Mouse (Mus musculus) skeletal muscle tissue, adult 2 months (tissue): ENCODE measurements at regions not wholly inside any gene's neighbourhood (a gene's known extent, or its start where the extent isn't known, plus 50 kb on each side); places are given as distances from the start of the nearest gene placed in this dataset.

Experiments
- DNase-seq: peaks from one replicate; pipeline ENCODE4 v3.0.0-alpha.2; 2012; ENCODE audit warnings: low read depth, low spot score

GRCm38 (mm10) chr16:44674198-44674597, 49.9 kb upstream of the Nepro start:
- DNase-seq = no peak

- no peak for DNase-seq
These were observed 51.7 kb upstream of the Nepro start for GRCm38 (mm10) chr16:44672422-44672819.

DNA sequence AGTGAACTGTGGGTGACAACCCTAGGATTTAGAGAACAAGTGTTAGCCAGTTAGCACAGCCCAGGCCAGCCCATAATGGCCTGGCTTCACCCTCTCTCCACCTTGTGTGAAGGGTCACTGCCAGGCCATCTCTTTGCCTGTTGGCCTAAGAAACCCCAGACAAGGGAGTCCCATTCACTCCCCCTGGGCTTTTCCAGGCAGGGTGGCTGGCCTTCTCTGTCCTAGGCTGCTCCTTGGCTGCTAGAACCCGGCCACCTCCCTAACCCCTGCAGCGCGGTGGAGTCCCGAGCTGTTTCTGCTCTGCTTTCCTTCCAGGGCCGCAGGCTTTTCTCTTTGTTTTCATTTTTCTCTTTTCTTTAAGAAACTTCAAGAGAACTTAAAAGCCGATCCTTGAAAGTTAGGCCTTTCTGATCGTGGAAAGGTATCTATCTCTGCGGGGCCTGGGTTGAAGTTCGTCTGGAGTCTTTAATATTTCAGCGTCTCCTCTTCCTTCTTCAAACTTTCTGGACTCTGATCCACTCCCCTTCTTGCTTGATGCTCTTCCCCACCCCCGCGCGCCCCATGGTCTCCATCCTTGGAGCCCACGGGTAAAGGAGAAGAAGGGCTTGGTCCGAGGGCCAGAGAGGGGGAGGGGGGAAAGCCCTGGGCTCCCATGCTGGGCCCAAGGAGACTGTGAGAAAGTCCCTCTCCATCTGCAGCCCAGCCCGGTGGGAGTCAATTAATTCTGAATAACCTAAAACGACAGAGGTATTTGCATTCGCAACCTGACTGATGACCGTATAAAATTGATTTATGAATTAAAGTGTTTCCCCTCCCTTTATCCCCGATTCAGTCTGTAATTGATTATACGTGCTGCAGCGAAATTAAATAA, 52.3 kb upstream of the Nepro start:
- DNase-seq = no peak

- no peak for DNase-seq
These were observed 56.0 kb upstream of the Nepro start for GRCm38 (mm10) chr16:44668061-44668460.

DNA sequence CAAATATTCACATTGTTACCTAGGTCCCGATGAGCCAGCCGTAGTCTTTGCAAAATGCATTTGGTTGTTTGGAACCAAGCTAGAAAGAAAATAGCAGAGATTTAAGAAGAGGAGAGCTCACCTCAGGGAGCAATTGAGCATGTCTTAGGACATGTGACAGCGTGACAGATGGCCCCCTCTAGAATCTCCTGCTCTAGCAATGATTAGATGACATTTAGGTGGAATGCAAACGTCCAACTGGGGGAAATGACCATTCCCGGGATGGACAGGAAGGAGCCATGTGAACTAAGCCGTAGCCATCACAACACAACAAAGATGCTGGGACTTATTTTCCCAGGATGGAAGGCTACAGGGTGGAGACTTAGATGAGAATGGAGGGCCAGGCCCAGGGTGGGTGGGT, 57.0 kb upstream of the Nepro start:
- DNase-seq = no peak

DNA sequence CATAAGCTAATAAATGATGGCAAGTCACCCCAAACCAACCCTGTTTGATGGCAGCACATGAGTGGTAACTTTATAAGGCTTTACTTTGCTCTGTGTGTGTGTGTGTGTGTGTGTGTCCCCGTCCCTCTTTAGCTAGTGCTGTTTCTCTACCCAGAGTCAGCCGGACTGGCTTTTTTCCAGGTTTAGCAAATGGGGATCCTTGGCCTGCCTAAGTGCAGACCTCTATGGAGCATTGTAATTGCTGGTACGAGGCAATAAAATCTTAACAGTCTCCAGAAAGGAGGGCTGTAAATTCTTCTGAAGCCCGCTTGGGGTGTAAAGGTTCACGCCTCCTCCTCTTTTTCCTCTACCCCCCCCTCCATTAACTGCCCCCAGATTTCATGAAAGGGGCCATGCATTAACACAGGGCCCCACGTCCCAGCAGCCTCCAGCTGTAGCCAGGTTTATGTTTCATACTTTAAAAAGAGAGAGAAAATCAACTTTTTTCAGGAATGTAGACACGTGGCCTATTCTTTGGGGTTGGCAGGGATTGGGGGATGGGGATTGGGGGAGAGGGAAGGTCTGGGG, 57.6 kb upstream of the Nepro start:
- DNase-seq = no peak

GRCm38 (mm10) chr16:44665491-44665931, 58.6 kb upstream of the Nepro start:
- no peak for DNase-seq

GRCm38 (mm10) chr16:44662966-44663600, 61.0 kb upstream of the Nepro start:
- DNase-seq = no peak

DNA sequence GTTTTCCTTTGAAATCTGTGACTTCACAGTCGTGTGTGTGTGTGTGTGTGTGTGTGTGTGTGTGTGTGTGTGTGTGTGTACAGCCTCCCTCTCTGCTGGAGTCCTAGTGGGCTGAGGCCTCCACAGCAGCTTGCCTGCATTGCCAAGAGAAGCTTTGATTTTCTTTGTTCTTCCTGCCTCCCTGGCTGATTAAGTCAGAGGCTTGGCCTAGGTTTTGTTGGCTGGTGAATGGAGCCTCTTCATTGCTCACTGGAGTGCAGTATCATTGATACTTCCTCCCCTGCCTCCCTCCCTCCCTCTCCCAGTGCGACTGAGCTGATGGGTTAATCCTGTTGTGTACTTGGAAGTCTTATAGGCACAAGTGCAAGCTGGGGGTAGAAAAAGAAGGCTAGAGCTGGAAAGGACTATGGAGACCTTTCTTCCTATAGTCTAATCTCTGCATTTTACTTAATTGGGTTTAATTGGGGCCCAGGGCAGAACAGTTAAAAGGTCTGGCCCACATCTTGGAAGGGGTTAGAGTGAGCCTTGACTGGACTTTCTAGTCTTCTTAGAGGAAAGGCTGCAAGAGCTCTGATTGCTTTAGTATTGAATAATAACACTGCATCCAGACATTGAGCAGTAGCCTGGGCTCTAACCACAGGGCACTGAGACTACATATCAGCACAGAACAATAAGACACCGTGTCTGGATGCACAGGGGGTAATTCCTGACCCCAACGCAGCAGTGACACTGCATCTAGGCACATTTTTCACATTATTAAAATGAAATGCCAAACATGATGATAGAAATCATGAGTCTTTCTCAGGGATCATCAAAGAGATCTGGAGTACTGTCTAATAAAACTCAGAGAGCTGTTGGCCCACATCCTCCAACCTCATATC, 62.9 kb upstream of the Nepro start:
- peak; percentile 18 for DNase-seq

- no peak for DNase-seq
These were observed 65.8 kb upstream of the Nepro start for GRCm38 (mm10) chr16:44658306-44658705.

GRCm38 (mm10) chr16:44656181-44656580, 67.9 kb upstream of the Nepro start:
- no peak for DNase-seq

GRCm38 (mm10) chr16:44655306-44655705, 68.8 kb upstream of the Nepro start:
- peak; percentile 51 for DNase-seq

DNA sequence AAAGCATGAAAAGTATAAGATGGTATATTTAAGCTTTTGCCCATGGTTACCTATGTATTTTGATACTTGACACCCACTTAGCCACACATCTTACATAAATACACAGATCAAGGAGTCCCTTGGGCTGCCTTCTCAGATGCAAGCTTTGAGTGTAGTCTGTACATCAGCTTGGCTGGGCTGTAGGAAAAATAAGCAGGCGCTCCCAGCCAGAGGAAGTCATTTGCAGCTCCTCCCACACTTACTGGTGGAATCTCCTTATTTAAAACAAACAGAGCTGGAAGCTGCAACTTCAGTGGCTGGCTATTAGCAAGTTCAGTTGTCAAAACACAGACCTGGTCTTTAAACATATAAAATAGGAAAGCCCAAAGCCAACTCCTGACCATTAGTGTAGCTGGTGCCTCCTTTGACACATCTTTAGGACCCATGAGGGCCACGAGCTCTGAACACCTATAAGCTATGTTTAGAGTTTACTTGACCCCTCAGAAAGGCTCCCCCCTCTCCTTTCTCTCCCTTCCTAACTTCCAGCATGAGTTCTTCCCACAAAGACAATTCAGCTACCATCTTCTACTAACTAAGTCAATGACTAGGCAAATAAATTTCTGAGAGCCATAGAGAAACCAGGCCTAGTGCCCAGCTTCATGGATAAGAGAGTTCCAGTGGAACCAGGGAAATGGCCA, 75.4 kb upstream of the Nepro start:
- no peak for DNase-seq

DNA sequence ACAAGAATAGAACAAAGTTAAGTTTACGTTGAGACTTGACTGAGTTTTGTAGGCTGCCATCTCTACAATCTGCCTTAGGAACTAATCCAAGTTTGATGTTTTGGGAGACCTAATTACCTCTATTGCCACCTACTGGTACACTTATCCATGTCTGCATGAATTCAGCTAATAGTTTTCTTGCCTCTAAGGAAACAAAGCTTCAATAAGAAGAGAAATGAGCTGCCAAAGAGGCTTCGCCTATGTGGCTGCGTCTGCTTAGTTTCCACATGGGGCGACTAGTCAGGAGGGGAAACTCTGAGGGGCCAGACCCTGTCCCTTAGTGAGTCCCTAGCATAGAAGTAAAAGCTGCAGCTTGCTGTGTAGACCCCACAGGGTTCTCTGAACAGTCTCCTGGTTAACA, 80.1 kb upstream of the Nepro start:
- DNase-seq = peak; percentile 35

GRCm38 (mm10) chr16:44637100-44637499, 78.4 kb upstream of the Boc start:
- no peak for DNase-seq

DNA sequence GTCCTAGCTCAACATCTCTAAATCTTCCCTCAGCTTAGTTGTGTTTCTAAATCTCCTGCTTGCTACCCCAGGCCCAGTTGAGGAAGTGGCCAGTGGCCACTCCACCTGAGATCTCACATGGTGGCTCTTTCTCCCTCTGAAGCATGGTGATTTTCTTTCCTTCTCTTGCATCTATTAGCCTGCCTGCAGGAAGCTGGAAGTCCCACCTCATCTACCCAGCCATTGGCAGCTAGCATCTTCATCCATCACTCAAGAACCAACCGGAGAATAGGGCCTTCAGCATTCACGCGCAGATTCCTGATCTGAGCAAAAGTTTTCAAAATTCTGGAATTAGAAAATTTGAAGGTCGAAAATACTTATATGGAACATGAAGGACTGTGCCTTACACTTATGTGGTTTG, 75.8 kb upstream of the Boc start:
- DNase-seq = no peak

DNA sequence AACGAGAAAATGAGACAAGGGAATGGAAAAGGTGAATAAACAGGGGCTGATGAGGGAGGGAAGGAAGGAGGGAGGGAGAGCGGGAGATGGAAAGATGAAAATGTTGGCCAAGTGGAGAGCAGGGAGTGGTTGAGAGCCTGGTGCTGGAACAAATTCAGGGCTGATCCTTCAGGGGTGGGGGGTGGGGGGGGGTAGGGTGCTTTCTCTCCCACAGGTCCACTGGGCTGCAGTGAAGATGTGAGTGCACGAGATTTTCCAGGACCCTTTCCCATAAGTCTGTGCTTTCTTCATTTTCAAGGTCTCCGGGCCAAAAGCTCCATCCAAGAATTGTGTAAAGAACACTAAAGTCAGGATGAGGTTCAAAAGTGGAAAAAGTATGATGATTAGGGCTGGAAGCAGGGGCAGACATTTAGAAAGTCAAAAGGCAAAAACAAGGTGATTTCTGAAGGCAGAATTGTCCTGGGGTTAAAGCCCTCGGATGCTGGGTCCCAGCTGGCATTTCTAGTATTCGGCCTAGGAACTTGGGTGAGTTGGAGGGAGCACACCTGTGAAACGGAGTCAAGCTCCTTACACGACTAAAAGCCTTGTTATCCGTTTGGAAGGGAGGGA, 74.5 kb upstream of the Boc start:
- peak; percentile 69 for DNase-seq

GRCm38 (mm10) chr16:44632330-44633058, 73.8 kb upstream of the Boc start:
- peak; percentile 52 for DNase-seq

DNA sequence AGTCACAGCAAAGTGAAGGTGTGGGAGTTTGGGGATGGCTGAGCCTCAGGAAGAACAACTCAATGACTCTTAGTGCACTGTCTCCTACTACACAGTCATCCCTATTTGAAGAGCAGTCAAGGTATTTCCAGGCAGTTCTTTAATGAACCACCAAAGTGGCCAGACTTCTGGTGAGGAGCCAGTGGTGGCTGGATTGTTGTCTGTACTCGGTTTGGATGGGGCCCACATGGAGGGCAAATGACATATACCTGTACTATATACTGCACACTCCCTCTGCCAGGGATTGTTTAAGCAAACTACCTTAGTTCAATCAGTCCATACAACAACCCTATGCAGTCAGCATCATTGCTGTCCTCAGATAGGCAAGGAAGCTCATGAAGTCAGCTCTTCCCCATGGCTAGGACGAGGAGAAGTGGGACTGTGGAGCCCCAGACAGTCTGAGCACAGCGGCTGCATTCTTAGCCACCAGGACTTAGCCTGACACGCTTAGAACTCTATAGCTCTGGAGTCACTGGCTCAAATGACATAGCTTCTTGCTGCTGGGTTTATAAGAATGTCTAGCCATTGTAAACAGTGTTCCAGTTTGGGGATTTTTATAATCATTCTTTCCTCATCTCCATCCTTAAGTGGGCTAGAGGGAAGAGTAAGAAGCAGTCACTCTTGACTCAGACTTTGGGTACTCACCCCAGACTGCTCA, 72.8 kb upstream of the Boc start:
- DNase-seq = no peak
